Mouse (Mus musculus): ENCODE measurements around the gene Rad23a. TPM values are rescaled to one million over a fixed set of nuclear protein-coding genes. Genes with fewer than 3 reads are reported as not detected.

Gene Rad23a
- total RNA-seq (2021): 10 to 100 TPM; 85.1 to 87.6 TPM
- polyA plus RNA-seq (2012; rRNA removed): 77.3 and 101 TPM in 2 replicates
- long read RNA-seq, transcript Rad23a-201 (9 exons, 2,074 nt): major isoform, 48 of 107 reads
- long read RNA-seq, transcript Rad23a-202 (9 exons, 1,842 nt): minor isoform, 34 of 107 reads
- long read RNA-seq, partial matches to known transcripts: 12 of 107 reads
- long read RNA-seq, other reads (novel, unspliced or antisense): 13 of 107 reads

- H3K79me2 ChIP-seq (replicated peaks; ENCODE audit: control insufficient read depth, insufficient read depth, low read length): no peaks in the 10 kb centered on the region
- no peaks in the 10 kb centered on the region for H3K27me3 ChIP-seq (ENCODE audit: control insufficient read depth, insufficient read depth, low read length)
- H3K9ac ChIP-seq (ENCODE audit: low read depth, low read length): peak within 1 kb of the TSS; percentile 74
- peak within 1 kb of the TSS; percentile 64 for H3K4me3 ChIP-seq
- TF ChIP-seq CTCF (IDR thresholded peaks at IDR 0.05) (no peak), EP300 (IDR thresholded peaks at IDR 0.05; ENCODE audit: insufficient read depth, low read depth, low read length) (peak; percentile 74; the same call in 1 of the 2 replicates), POLR2A (IDR thresholded peaks at IDR 0.05; ENCODE audit: insufficient read depth, low read depth, low read length) (peak; percentile 80)
- intact Hi-C loops (cut with DNase I): no loop called here
- peak; percentile 91 to 93 for DNase-seq
- WGBS: under 1% methylated on average over 55 of the region's 55 CpGs
- H3K4me1 ChIP-seq (ENCODE audit: control insufficient read depth, insufficient read depth, low read length): peaks cover 3% of the 10 kb centered on the region
- H3K27ac ChIP-seq: peak within 1 kb of the TSS; percentile 79
- H3K36me3 ChIP-seq (ENCODE audit: control insufficient read depth, insufficient read depth, low read length): peaks cover 18% of the 10 kb centered on the region
Observed at GRCm38 (mm10) chr8:84840248-84840999, at the start of gene Rad23a. Gene Rad23a (minus strand): TSS chr8:84840665.

DNA sequence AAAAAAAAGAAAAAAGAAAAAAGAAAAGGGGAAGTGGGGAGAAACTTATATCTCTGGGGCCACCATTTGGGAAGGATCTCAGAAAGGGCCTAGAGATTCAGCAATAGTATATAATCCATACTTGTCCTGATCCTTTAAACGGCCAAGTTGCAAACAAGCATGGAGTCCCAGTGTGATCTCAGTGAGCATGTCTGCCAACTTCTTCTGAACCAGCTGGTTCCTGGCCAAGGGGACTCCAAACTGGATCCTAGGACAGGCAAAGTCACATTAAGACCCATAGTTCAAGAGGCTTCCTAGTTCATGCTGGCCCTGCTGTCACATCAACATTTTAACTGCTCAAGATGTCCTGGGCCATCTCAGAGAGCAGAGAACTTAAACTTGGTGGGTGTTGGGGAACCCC lies 48.7 kb upstream of the Rad23a start:
- Histone ChIP-seq H3K27me3 (ENCODE audit: control insufficient read depth, insufficient read depth, low read length) (no peaks in the 10 kb centered on the region), H3K36me3 (ENCODE audit: control insufficient read depth, insufficient read depth, low read length) (no peaks in the 10 kb centered on the region; the same call in 1 of the 2 replicates), H3K79me2 (replicated peaks; ENCODE audit: control insufficient read depth, insufficient read depth, low read length) (no peaks in the 10 kb centered on the region), H3K4me1 (ENCODE audit: control insufficient read depth, insufficient read depth, low read length) (no peaks in the 10 kb centered on the region), H3K9ac (ENCODE audit: low read depth, low read length) (no peak overlapping the region), H3K27ac (no peak overlapping the region), H3K4me3 (no peak overlapping the region)
- no peak for DNase-seq
- TF ChIP-seq POLR2A (IDR thresholded peaks at IDR 0.05; ENCODE audit: insufficient read depth, low read depth, low read length) (no peak), EP300 (IDR thresholded peaks at IDR 0.05; ENCODE audit: insufficient read depth, low read depth, low read length) (no peak), CTCF (IDR thresholded peaks at IDR 0.05) (no peak)
- 81% methylated on average over 1 of the region's 1 CpGs for WGBS
- intact Hi-C loops (cut with DNase I): no loop called here

- Histone ChIP-seq H3K4me1 (ENCODE audit: control insufficient read depth, insufficient read depth, low read length) (no peaks in the 10 kb centered on the region), H3K27me3 (ENCODE audit: control insufficient read depth, insufficient read depth, low read length) (no peaks in the 10 kb centered on the region), H3K36me3 (ENCODE audit: control insufficient read depth, insufficient read depth, low read length) (no peaks in the 10 kb centered on the region; the same call in 1 of the 2 replicates), H3K27ac (no peak overlapping the region), H3K9ac (ENCODE audit: low read depth, low read length) (no peak overlapping the region), H3K4me3 (no peak overlapping the region), H3K79me2 (replicated peaks; ENCODE audit: control insufficient read depth, insufficient read depth, low read length) (no peaks in the 10 kb centered on the region)
- intact Hi-C loops (cut with DNase I): no loop called here
- DNase-seq: no peak
- TF ChIP-seq EP300 (IDR thresholded peaks at IDR 0.05; ENCODE audit: insufficient read depth, low read depth, low read length): no peak
- TF ChIP-seq CTCF (IDR thresholded peaks at IDR 0.05): no peak
- TF ChIP-seq POLR2A (IDR thresholded peaks at IDR 0.05; ENCODE audit: insufficient read depth, low read depth, low read length): no peak
- 78% methylated on average over 3 of the region's 3 CpGs for WGBS
Observed at GRCm38 (mm10) chr8:84888280-84888679, 47.8 kb upstream of the Rad23a start.

DNA sequence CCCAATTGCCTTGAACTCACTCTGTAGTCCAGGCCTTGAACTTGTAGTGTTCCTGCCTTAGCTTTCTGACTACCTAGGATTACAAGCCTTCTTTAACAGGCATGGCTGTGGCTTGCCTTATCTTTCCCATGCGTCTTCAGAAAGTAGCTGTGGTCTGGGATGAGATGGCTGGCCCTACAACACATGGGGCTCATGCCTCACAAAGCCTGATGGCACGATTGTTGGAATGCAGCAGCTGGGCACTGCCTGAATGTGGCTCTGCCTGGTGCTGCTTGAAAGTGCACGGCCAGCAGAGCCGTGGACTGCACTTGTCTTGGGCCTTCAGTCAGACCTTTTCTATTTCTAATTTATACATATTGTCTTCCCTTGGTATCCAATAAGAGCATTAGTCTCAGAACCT lies 44.3 kb upstream of the Rad23a start:
- intact Hi-C loops (cut with DNase I): no loop called here
- H3K79me2 ChIP-seq (replicated peaks; ENCODE audit: control insufficient read depth, insufficient read depth, low read length): no peaks in the 10 kb centered on the region
- WGBS: 80% methylated on average over 4 of the region's 4 CpGs

GRCm38 (mm10) chr8:84878915-84879314 lies 38.5 kb upstream of the Rad23a start:
- H3K79me2 ChIP-seq (replicated peaks; ENCODE audit: control insufficient read depth, insufficient read depth, low read length): no peaks in the 10 kb centered on the region
- intact Hi-C loops (cut with DNase I): no loop called here
- 90% methylated on average over 1 of the region's 1 CpGs for WGBS
- H3K27me3 ChIP-seq (ENCODE audit: control insufficient read depth, insufficient read depth, low read length): no peaks in the 10 kb centered on the region
- no peaks in the 10 kb centered on the region for H3K4me1 ChIP-seq (ENCODE audit: control insufficient read depth, insufficient read depth, low read length)
- TF ChIP-seq CTCF (IDR thresholded peaks at IDR 0.05) (no peak), EP300 (IDR thresholded peaks at IDR 0.05; ENCODE audit: insufficient read depth, low read depth, low read length) (no peak), POLR2A (IDR thresholded peaks at IDR 0.05; ENCODE audit: insufficient read depth, low read depth, low read length) (no peak)
- H3K9ac ChIP-seq (ENCODE audit: low read depth, low read length): no peak overlapping the region
- DNase-seq: no peak
- H3K4me3 ChIP-seq: no peak overlapping the region
- H3K27ac ChIP-seq: no peak overlapping the region
- no peaks in the 10 kb centered on the region for H3K36me3 ChIP-seq (ENCODE audit: control insufficient read depth, insufficient read depth, low read length)

More for the DNA sequence above, 44.3 kb upstream of the Rad23a start:
- no peaks in the 10 kb centered on the region; the same call in 1 of the 2 replicates for H3K36me3 ChIP-seq (ENCODE audit: control insufficient read depth, insufficient read depth, low read length)
- no peak overlapping the region for H3K9ac ChIP-seq (ENCODE audit: low read depth, low read length)
- no peak for DNase-seq
- H3K27ac ChIP-seq: no peak overlapping the region
- no peaks in the 10 kb centered on the region for H3K27me3 ChIP-seq (ENCODE audit: control insufficient read depth, insufficient read depth, low read length)
- TF ChIP-seq POLR2A (IDR thresholded peaks at IDR 0.05; ENCODE audit: insufficient read depth, low read depth, low read length): no peak
- TF ChIP-seq EP300 (IDR thresholded peaks at IDR 0.05; ENCODE audit: insufficient read depth, low read depth, low read length): no peak
- TF ChIP-seq CTCF (IDR thresholded peaks at IDR 0.05): no peak
- no peaks in the 10 kb centered on the region for H3K4me1 ChIP-seq (ENCODE audit: control insufficient read depth, insufficient read depth, low read length)
- no peak overlapping the region for H3K4me3 ChIP-seq

Data from heart, adult 2 months (tissue).